Mouse (Mus musculus) frontal cortex, adult 2 months (tissue): ENCODE measurements around the gene D130043K22Rik. TPM values are rescaled to one million over a fixed set of nuclear protein-coding genes. Genes with fewer than 3 reads are reported as not detected.

Experiments
- DNase-seq, 2 experiments: peaks; one replicate each; pipeline ENCODE4 v3.0.0; 2022; ENCODE audit warnings: low spot score in 1 of 2; ENCODE audit errors: extremely low spot score in 1 of 2
- polyA plus RNA-seq: library from polyadenylated mRNA; depleted of rRNA; stranded (reverse); fragments of >200 nt; gene quantifications from 2 replicates; pipeline ENCODE4 v1.2.3, GENCODE M21; 2012; rRNA removed

The D130043K22Rik gene
- 10.8 and 13.1 TPM in 2 replicates for polyA plus RNA-seq

GRCm38 (mm10) chr13:24844983-24845955 is at the start of gene D130043K22Rik:
D130043K22Rik (plus strand) TSS chr13:24845135.
- DNase-seq, result peak; percentile 36 to 80

- no peak for DNase-seq
Observed at GRCm38 (mm10) chr13:24798686-24799085, 46.2 kb upstream of the D130043K22Rik start.

GRCm38 (mm10) chr13:24799378-24799777 is 45.6 kb upstream of the D130043K22Rik start:
- no peak for DNase-seq

GRCm38 (mm10) chr13:24799925-24800673 is 44.8 kb upstream of the D130043K22Rik start:
- DNase-seq, result peak in 1 of 2 experiments; percentile 45

- DNase-seq, result peak; percentile 95 to 96
Observed at GRCm38 (mm10) chr13:24800674-24801307, 44.1 kb upstream of the D130043K22Rik start.

GRCm38 (mm10) chr13:24801308-24801921 is 43.5 kb upstream of the D130043K22Rik start, which contains the start of gene BC005537:
BC005537 (plus strand) TSS chr13:24801657.
- peak in 1 of 2 experiments; percentile 33 for DNase-seq

- DNase-seq, result peak in 1 of 2 experiments; percentile 45
Observed at GRCm38 (mm10) chr13:24802131-24802691, 42.7 kb upstream of the D130043K22Rik start.

- no peak for DNase-seq
Observed at GRCm38 (mm10) chr13:24803196-24803595, 41.7 kb upstream of the D130043K22Rik start.

- no peak for DNase-seq
Observed at GRCm38 (mm10) chr13:24806079-24806478, 38.9 kb upstream of the D130043K22Rik start.

- no peak for DNase-seq
Observed at GRCm38 (mm10) chr13:24812521-24812920, 32.4 kb upstream of the D130043K22Rik start.

GRCm38 (mm10) chr13:24814616-24815015 is 30.3 kb upstream of the D130043K22Rik start:
- DNase-seq, result no peak

- DNase-seq, result no peak
Observed at GRCm38 (mm10) chr13:24816125-24817092, 28.5 kb upstream of the D130043K22Rik start.

- no peak for DNase-seq
Observed at GRCm38 (mm10) chr13:24819931-24820330, 25.0 kb upstream of the D130043K22Rik start.

GRCm38 (mm10) chr13:24822663-24823343 is 22.1 kb upstream of the D130043K22Rik start:
- peak in 1 of 2 experiments; percentile 16 for DNase-seq

- no peak for DNase-seq
Observed at GRCm38 (mm10) chr13:24824647-24825046, 20.3 kb upstream of the D130043K22Rik start.

- no peak for DNase-seq
Observed at GRCm38 (mm10) chr13:24825587-24825986, 19.3 kb upstream of the D130043K22Rik start.

- no peak for DNase-seq
Observed at GRCm38 (mm10) chr13:24826116-24826515, 18.8 kb upstream of the D130043K22Rik start.

GRCm38 (mm10) chr13:24830756-24831352 is 14.1 kb upstream of the D130043K22Rik start:
- no peak for DNase-seq
